Mouse (Mus musculus): ENCODE data around the gene Phf11c. TPM values are rescaled to one million over a fixed set of nuclear protein-coding genes. Genes with fewer than 3 reads are reported as not detected.
A peak's percentile ranks its signal among the peaks of the same experiment; 100 is the strongest.
"Not testable (repeated sequence)": the region's sequence is repeated elsewhere in the genome, so short reads cannot be mapped to it uniquely, and the experiment has no call there.

Gene Phf11c
- polyA plus RNA-seq, 1 experiment, result 0.61 TPM

DNA sequence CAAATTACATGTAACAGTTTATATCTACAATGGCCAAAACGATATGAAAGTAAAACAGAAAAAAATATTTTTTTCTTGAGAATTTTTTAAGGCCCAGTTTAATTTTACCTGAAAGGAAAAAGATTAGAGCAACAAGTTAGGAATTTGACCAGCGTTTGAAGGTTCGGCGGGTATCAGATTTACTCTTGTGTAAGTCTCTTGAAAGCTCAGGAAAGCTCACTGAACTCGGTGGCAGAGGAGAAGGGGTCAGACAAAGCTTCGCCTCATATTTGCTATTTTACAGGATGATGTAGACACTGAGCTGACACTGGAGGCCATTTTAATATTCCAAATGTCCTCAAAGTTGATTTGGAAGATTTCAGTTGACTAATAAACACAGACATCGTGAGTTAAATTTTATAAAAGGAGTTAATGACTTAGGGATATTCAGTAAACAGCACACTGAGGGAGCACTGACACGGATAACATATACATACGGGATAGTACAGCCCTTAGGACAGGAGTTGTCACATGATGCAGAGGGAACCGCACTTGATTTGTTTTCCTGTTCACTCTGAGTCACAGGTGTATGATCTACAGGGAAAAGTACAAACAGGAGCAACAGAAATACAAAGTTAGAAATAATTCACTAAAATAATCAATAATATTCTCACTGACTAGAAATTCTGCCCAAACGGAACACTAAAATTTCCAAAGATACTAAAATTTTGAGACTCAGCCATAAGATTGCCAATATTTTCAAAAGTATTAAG lies 27.9 kb upstream of the Phf11c start:
- TF ChIP-seq CTCF (IDR thresholded peaks at IDR 0.05; ENCODE audit: extremely low read depth, insufficient read depth, low read length) (no peak), POLR2A (IDR thresholded peaks at IDR 0.05; ENCODE audit: extremely low read depth, insufficient read depth, low read length) (no peak)
- H3K27ac ChIP-seq (ENCODE audit: insufficient read depth, low read length), result no peak overlapping the region
- no peak overlapping the region for H3K4me3 ChIP-seq (ENCODE audit: insufficient read depth, low read length)
- H3K4me1 ChIP-seq (ENCODE audit: control insufficient read depth, insufficient read depth, low read length), result no peaks in the 10 kb centered on the region

GRCm38 (mm10) chr14:59418171-59418570 lies 23.0 kb upstream of the Phf11c start:
- no peaks in the 10 kb centered on the region for H3K4me1 ChIP-seq (ENCODE audit: control insufficient read depth, insufficient read depth, low read length)
- no peak for TF ChIP-seq POLR2A (IDR thresholded peaks at IDR 0.05; ENCODE audit: extremely low read depth, insufficient read depth, low read length)
- TF ChIP-seq CTCF (IDR thresholded peaks at IDR 0.05; ENCODE audit: extremely low read depth, insufficient read depth, low read length), result no peak
- no peak overlapping the region for H3K4me3 ChIP-seq (ENCODE audit: insufficient read depth, low read length)
- no peak overlapping the region for H3K27ac ChIP-seq (ENCODE audit: insufficient read depth, low read length)

DNA sequence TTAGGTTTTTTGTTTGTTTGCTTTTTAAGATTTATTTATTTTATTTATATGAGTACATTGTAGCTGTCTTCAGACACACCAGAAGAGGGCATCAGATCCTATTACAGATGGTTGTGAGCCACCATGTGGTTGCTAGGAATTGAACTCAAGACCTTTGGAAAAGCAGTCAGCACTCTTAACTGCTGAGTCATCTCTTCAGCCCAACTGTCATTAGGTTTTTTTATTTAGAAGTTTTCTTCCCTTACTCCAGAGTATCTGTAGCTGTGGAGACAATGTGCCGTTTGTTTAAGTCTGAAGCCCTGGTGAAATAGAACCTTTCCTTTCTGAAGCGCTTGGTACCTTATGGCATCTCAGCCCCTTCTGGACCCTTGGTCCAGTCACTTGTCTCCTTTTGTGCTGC lies 19.8 kb upstream of the Phf11c start:
- not testable (repeated sequence) for H3K4me1 ChIP-seq (ENCODE audit: control insufficient read depth, insufficient read depth, low read length); H3K27ac ChIP-seq (ENCODE audit: insufficient read depth, low read length); H3K4me3 ChIP-seq (ENCODE audit: insufficient read depth, low read length)

GRCm38 (mm10) chr14:59396999-59397398 lies 1.8 kb upstream of the Phf11c start:
- Histone ChIP-seq H3K4me3 (ENCODE audit: insufficient read depth, low read length) (no peak overlapping the region), H3K4me1 (ENCODE audit: control insufficient read depth, insufficient read depth, low read length) (no peaks in the 10 kb centered on the region), H3K27ac (ENCODE audit: insufficient read depth, low read length) (no peak overlapping the region)
- TF ChIP-seq POLR2A (IDR thresholded peaks at IDR 0.05; ENCODE audit: extremely low read depth, insufficient read depth, low read length) (no peak), CTCF (IDR thresholded peaks at IDR 0.05; ENCODE audit: extremely low read depth, insufficient read depth, low read length) (no peak)

GRCm38 (mm10) chr14:59390181-59390580 lies 5.0 kb downstream of the Phf11c start:
- not testable (repeated sequence) for H3K4me3 ChIP-seq (ENCODE audit: insufficient read depth, low read length); H3K27ac ChIP-seq (ENCODE audit: insufficient read depth, low read length); H3K4me1 ChIP-seq (ENCODE audit: control insufficient read depth, insufficient read depth, low read length)
- TF ChIP-seq CTCF (IDR thresholded peaks at IDR 0.05; ENCODE audit: extremely low read depth, insufficient read depth, low read length), result 0 out of 2 replicates have a peak, but pooled peaks have one; percentile 14

- Histone ChIP-seq H3K27ac (ENCODE audit: insufficient read depth, low read length) (no peak overlapping the region), H3K4me1 (ENCODE audit: control insufficient read depth, insufficient read depth, low read length) (no peaks in the 10 kb centered on the region), H3K4me3 (ENCODE audit: insufficient read depth, low read length) (no peak overlapping the region)
- no peak for TF ChIP-seq CTCF (IDR thresholded peaks at IDR 0.05; ENCODE audit: extremely low read depth, insufficient read depth, low read length)
- no peak for TF ChIP-seq POLR2A (IDR thresholded peaks at IDR 0.05; ENCODE audit: extremely low read depth, insufficient read depth, low read length)
Measured at GRCm38 (mm10) chr14:59389532-59389931, 5.6 kb downstream of the Phf11c start.

GRCm38 (mm10) chr14:59370348-59371068 lies 24.7 kb downstream of the Phf11c start:
- Histone ChIP-seq H3K4me1 (ENCODE audit: control insufficient read depth, insufficient read depth, low read length) (no peaks in the 10 kb centered on the region), H3K4me3 (ENCODE audit: insufficient read depth, low read length) (no peak overlapping the region), H3K27ac (ENCODE audit: insufficient read depth, low read length) (no peak overlapping the region)
- TF ChIP-seq POLR2A (IDR thresholded peaks at IDR 0.05; ENCODE audit: extremely low read depth, insufficient read depth, low read length), result no peak
- no peak for TF ChIP-seq CTCF (IDR thresholded peaks at IDR 0.05; ENCODE audit: extremely low read depth, insufficient read depth, low read length)

DNA sequence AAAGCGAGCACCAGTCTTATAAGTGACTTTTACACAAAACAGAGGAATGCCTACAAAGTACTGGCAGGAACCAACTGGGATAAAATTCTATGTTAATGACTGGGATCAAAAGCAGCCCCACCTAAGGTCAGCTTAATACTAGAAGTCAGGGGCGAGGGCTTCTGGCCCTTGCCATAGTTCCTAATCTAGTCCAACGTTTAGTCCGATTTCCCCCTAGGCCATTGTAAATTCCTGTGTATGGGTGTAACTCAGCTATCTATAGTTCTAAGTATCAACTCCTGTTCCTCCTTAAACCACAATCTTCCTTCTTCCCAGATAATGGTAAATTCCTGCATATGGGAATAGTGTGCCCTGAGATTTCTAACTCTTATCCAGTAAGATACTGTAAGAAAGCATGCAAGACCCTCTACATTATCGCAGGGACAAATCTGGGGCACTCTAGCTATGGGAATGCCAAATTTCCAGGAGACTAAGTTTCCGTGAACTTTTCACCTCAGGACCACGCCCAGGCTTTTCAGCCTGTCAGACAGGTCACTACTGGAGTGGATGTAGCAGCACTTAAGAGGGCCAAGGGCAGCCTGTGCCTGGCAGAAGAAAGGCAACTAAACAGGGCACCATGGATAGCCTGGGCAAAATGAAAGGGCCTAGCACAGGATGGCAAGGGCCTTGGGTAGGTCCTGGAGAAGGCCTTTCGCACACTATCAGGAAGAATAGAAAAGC lies 28.6 kb downstream of the Phf11c start:
- H3K4me1 ChIP-seq (ENCODE audit: control insufficient read depth, insufficient read depth, low read length), result no peaks in the 10 kb centered on the region
- H3K4me3 ChIP-seq (ENCODE audit: insufficient read depth, low read length), result no peak overlapping the region
- TF ChIP-seq POLR2A (IDR thresholded peaks at IDR 0.05; ENCODE audit: extremely low read depth, insufficient read depth, low read length), result no peak
- no peak for TF ChIP-seq CTCF (IDR thresholded peaks at IDR 0.05; ENCODE audit: extremely low read depth, insufficient read depth, low read length)
- no peak overlapping the region for H3K27ac ChIP-seq (ENCODE audit: insufficient read depth, low read length)

DNA sequence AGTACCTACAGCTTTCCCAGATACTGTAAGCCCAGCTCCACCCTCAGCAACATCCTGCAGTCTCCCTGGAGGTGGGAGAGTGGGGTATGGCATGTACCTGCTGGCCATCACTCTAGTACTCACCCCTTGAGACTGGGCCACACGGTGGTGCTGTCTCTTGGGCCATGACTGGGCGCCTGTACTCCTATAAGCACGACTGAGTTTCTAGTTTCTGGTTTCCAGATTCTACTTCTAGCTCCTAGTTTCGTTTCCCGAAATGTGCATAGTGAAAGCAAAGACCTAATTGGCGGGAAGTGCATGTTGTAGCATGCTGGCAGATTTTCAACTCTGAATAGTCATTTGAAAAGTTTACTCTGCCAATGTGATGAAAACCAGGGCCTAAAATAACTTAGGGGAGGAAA lies 29.9 kb downstream of the Phf11c start, which contains the start of gene Phf11d:
Gene Phf11d, minus strand, starts transcription at position 227 of the 401 bp plus-strand sequence.
- no peak for TF ChIP-seq CTCF (IDR thresholded peaks at IDR 0.05; ENCODE audit: extremely low read depth, insufficient read depth, low read length)
- no peak for TF ChIP-seq POLR2A (IDR thresholded peaks at IDR 0.05; ENCODE audit: extremely low read depth, insufficient read depth, low read length)
- Histone ChIP-seq H3K4me3 (ENCODE audit: insufficient read depth, low read length) (no peak within 1 kb of the TSS), H3K27ac (ENCODE audit: insufficient read depth, low read length) (no peak within 1 kb of the TSS), H3K4me1 (ENCODE audit: control insufficient read depth, insufficient read depth, low read length) (no peaks in the 10 kb centered on the region)

- H3K4me3 ChIP-seq (ENCODE audit: insufficient read depth, low read length); H3K27ac ChIP-seq (ENCODE audit: insufficient read depth, low read length): not testable (repeated sequence)
Measured at GRCm38 (mm10) chr14:59341189-59341588, 54.0 kb downstream of the Phf11c start, which contains the start of gene Phf11b. Phf11b (minus strand) TSS chr14:59341351.

More at GRCm38 (mm10) chr14:59341189-59341588, 54.0 kb downstream of the Phf11c start, which contains the start of gene Phf11b:
- H3K4me1 ChIP-seq (ENCODE audit: control insufficient read depth, insufficient read depth, low read length), result not testable (repeated sequence)

Measured in cortical plate, adult 2 months (tissue).